Mouse (Mus musculus) small intestine, adult 2 months (tissue): ENCODE measurements around the gene Rasa3.

Experiments used
- CTCF ChIP-seq: fragments of 200-500 bp; IDR thresholded peaks from 2 replicates; pipeline ENCODE4 v1.5.1; 2012; ENCODE audit warnings: low read depth, mild to moderate bottlenecking, control low read depth, inconsistent platforms, low read length, moderate library complexity, mixed read lengths; ENCODE audit not compliant: insufficient replicate concordance, insufficient read length; ENCODE audit errors: extremely low read depth
- POLR2A ChIP-seq: fragments of 200-500 bp; IDR thresholded peaks from 2 replicates; pipeline ENCODE4 v1.6.1; 2012; ENCODE audit warnings: low read depth, mild to moderate bottlenecking, control low read depth, inconsistent platforms, low read length, moderate library complexity

- TF ChIP-seq CTCF (no peak), POLR2A (no peak)
Measured at GRCm38 (mm10) chr8:13538821-13539220, 138.6 kb downstream of the Rasa3 start.
